Mouse (Mus musculus) lung, adult 2 months (tissue): ENCODE results near the gene Bag5. TPM values are rescaled to one million over a fixed set of nuclear protein-coding genes. Genes with fewer than 3 reads are reported as not detected.
A peak's percentile ranks its signal among the peaks of the same experiment; 100 is the strongest.

Experiments
- DNase-seq: peaks from one replicate; pipeline ENCODE4 v3.0.0; 2022
- H3K4me1 ChIP-seq: fragments of 200-500 bp; 2 replicates; pipeline ENCODE4 v1.6.1; 2011; ENCODE audit warnings: low read length; ENCODE audit not compliant: control insufficient read depth, insufficient read depth
- H3K4me3 ChIP-seq: fragments of 200-500 bp; replicated peaks from 2 replicates; pipeline ENCODE3; 2011; ENCODE audit warnings: low read depth, mild to moderate bottlenecking, control low read depth, low read length; ENCODE audit errors: extremely low read depth
- CTCF ChIP-seq: fragments of 200-500 bp; IDR thresholded peaks from 2 replicates; pipeline ENCODE4 v1.5.1; 2011; ENCODE audit warnings: mild to moderate bottlenecking, low read length, control low read depth; ENCODE audit not compliant: insufficient read depth
- POLR2A ChIP-seq: fragments of 200-500 bp; IDR thresholded peaks from 2 replicates; pipeline ENCODE4 v1.6.1; 2011; ENCODE audit warnings: low read depth, mild to moderate bottlenecking, control low read depth, low read length, borderline replicate concordance; ENCODE audit errors: extremely low read depth
- WGBS: fragments of 180-500 bp; shearing (Covaris S2); methylation state at CpG from one replicate; pipeline ENCODE4 v1.1.7; 2018; 5-methylcytosine and 5-hydroxymethylcytosine counted together
- polyA plus RNA-seq: library from polyadenylated mRNA; depleted of rRNA; stranded (reverse); fragments of >200 nt; gene quantifications from 2 replicates; pipeline ENCODE4 v1.2.3, GENCODE M21; 2012

Gene Bag5
- polyA plus RNA-seq, 1 experiment = 21.4 TPM

GRCm38 (mm10) chr12:111672176-111672575, 40.9 kb downstream of the Bag5 start, which contains the start of gene Ckb:
Gene Ckb, minus strand, starts transcription at chr12:111672338.
- TF ChIP-seq POLR2A (peak; percentile 81; the same call in 1 of the 2 replicates), CTCF (no peak)
- Histone ChIP-seq H3K4me3 (peak within 1 kb of the TSS; percentile 53), H3K4me1 (peaks cover 16% of the 10 kb centered on the region; the same call in 1 of the 2 replicates)
- WGBS = under 1% methylated on average over 31 of the region's 31 CpGs
- peak; percentile 52 for DNase-seq

- under 1% methylated on average over 34 of the region's 34 CpGs for WGBS
- Histone ChIP-seq H3K4me3 (peak overlapping the region; percentile 53), H3K4me1 (peaks cover 16% of the 10 kb centered on the region; the same call in 1 of the 2 replicates)
- TF ChIP-seq CTCF = no peak
- TF ChIP-seq POLR2A = no peak
- peak; percentile 52 for DNase-seq
Measured at GRCm38 (mm10) chr12:111671431-111671902, 41.6 kb downstream of the Bag5 start.

GRCm38 (mm10) chr12:111670976-111671375, 42.1 kb downstream of the Bag5 start:
- peaks cover 16% of the 10 kb centered on the region; the same call in 1 of the 2 replicates for H3K4me1 ChIP-seq
- DNase-seq = no peak
- TF ChIP-seq POLR2A (no peak), CTCF (no peak)
- H3K4me3 ChIP-seq = peak overlapping the region; percentile 53
- WGBS = 4% methylated on average over 35 of the region's 35 CpGs

GRCm38 (mm10) chr12:111670371-111670971, 42.6 kb downstream of the Bag5 start:
- DNase-seq = peak; percentile 23
- 34% methylated on average over 29 of the region's 29 CpGs for WGBS
- TF ChIP-seq POLR2A (no peak), CTCF (no peak)

GRCm38 (mm10) chr12:111669961-111670360, 43.1 kb downstream of the Bag5 start:
- no peak for DNase-seq
- Histone ChIP-seq H3K4me3 (no peak overlapping the region), H3K4me1 (peaks cover 16% of the 10 kb centered on the region; the same call in 1 of the 2 replicates)
- 70% methylated on average over 8 of the region's 8 CpGs for WGBS
- TF ChIP-seq POLR2A (no peak), CTCF (no peak)

More at GRCm38 (mm10) chr12:111670371-111670971, 42.6 kb downstream of the Bag5 start:
- Histone ChIP-seq H3K4me1 (peaks cover 16% of the 10 kb centered on the region; the same call in 1 of the 2 replicates), H3K4me3 (no peak overlapping the region)

GRCm38 (mm10) chr12:111669000-111669788, 43.9 kb downstream of the Bag5 start:
- Histone ChIP-seq H3K4me3 (no peak overlapping the region), H3K4me1 (peaks cover 16% of the 10 kb centered on the region; the same call in 1 of the 2 replicates)
- peak; percentile 19 for DNase-seq
- TF ChIP-seq POLR2A (no peak), CTCF (no peak)
- WGBS = 65% methylated on average over 23 of the region's 23 CpGs

- peak; percentile 97 for DNase-seq
- H3K4me3 ChIP-seq = peak overlapping the region; percentile 43
- WGBS = 1% methylated on average over 8 of the region's 8 CpGs
- H3K4me1 ChIP-seq = peaks cover 18% of the 10 kb centered on the region; the same call in 1 of the 2 replicates
- TF ChIP-seq CTCF (peak; percentile 97), POLR2A (no peak)
Measured at GRCm38 (mm10) chr12:111668457-111668912, 44.6 kb downstream of the Bag5 start.

GRCm38 (mm10) chr12:111667421-111667820, 45.6 kb downstream of the Bag5 start:
- H3K4me1 ChIP-seq = peaks cover 16% of the 10 kb centered on the region; the same call in 1 of the 2 replicates
- WGBS = 92% methylated on average over 5 of the region's 5 CpGs
- TF ChIP-seq POLR2A (no peak), CTCF (no peak)
- DNase-seq = no peak
- H3K4me3 ChIP-seq = no peak overlapping the region

GRCm38 (mm10) chr12:111666380-111666779, 46.7 kb downstream of the Bag5 start:
- TF ChIP-seq CTCF (no peak), POLR2A (no peak)
- WGBS = 76% methylated on average over 13 of the region's 13 CpGs
- peaks cover 15% of the 10 kb centered on the region; the same call in 1 of the 2 replicates for H3K4me1 ChIP-seq

More at GRCm38 (mm10) chr12:111666380-111666779, 46.7 kb downstream of the Bag5 start:
- no peak for DNase-seq
- H3K4me3 ChIP-seq = no peak overlapping the region
